Mouse (Mus musculus) C2C12 (cell line): Measurements from ENCODE around the gene Pkp4.

Source experiments
- CEBPB ChIP-seq: IDR thresholded peaks from one replicate; pipeline ENCODE4 v1.6.1; 2011; ENCODE audit warnings: low read depth, mild to moderate bottlenecking, control low read depth, moderate library complexity
- CTCF ChIP-seq: IDR thresholded peaks from one replicate; pipeline ENCODE4 v1.5.1; 2011; ENCODE audit not compliant: control insufficient read depth, insufficient read depth, insufficient read length
- FOSL1 ChIP-seq: IDR thresholded peaks from one replicate; pipeline ENCODE4 v1.8.0; 2011; ENCODE audit warnings: mild to moderate bottlenecking, low read length; ENCODE audit not compliant: poor library complexity, insufficient read depth, severe bottlenecking
- MAX ChIP-seq: IDR thresholded peaks from one replicate; pipeline ENCODE4 v1.6.1; 2011; ENCODE audit warnings: mild to moderate bottlenecking, control low read depth
- MYOG ChIP-seq: IDR thresholded peaks from one replicate; pipeline ENCODE4 v1.6.1; 2011; ENCODE audit not compliant: control insufficient read depth, insufficient read length; ENCODE audit errors: extremely low read depth
- USF1 ChIP-seq: IDR thresholded peaks from one replicate; pipeline ENCODE4 v1.6.1; 2011; ENCODE audit warnings: low read depth, mild to moderate bottlenecking, control low read depth, moderate library complexity

GRCm38 (mm10) chr2:59167830-59168229, 7.2 kb downstream of the Pkp4 start:
- no peak for TF ChIP-seq MYOG
- no peak for TF ChIP-seq FOSL1
- no peak for TF ChIP-seq USF1
- no peak for TF ChIP-seq CTCF
- no peak for TF ChIP-seq CEBPB
- no peak for TF ChIP-seq MAX
